ENCODE assay signal across 8 mouse cellular contexts in the genomic region with DNA sequence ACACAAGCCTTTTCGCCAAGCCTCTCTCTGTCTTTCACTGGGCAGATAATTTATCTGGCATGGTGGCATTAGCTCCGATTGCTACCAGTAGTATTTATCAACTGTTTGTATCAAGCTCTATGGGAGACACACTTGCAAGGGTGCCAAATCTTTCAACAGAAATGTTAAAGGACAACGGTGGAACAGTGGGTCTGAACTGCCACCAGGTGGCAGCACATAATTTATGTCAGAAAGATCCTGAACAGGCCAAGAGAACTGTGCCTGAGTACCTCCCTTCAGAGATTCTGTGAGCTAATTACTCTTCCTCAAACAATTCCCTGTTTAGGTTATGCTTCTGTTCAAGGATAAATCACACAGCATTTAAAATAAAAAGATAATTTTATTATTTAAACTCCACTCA. TPM values are rescaled to one million over a fixed set of nuclear protein-coding genes. Genes with fewer than 3 reads are reported as not detected.
DNase-seq lines count a peak whose midpoint lies in the region; TF ChIP-seq lines count a peak whose summit lies in the region.
"Had no signal": no experiment of that assay in that cellular context is flagged by ENCODE, and none has a peak within 500 bp of the region (broad histone marks: within the 10 kb centered on the region; RNA-seq: fewer than 3 reads in every experiment).

No protein-coding gene starts in this region.

- TF ChIP-seq EP300 in CH12.LX (IDR thresholded peaks at IDR 0.05; ENCODE audit: low read length): no peak

- dilution Hi-C loops in CH12.LX (cut with MboI; ENCODE audit: extremely low pct_ligation_motif_present, extremely low pct_unique_long_range_greater_than_20kb, low sequenced_read_pairs): no loop called here

- H3K4me2 ChIP-seq in CH12.LX (ENCODE audit: insufficient read depth, low read depth, poor library complexity, severe bottlenecking): no peak overlapping the region

- no peak overlapping the region for H3K4me3 ChIP-seq in CH12.LX (replicated peaks in 1 of 3; ENCODE audit: low read depth in 2 of 3, low read length in 2 of 3, poor library complexity in 1 of 3)

- DNase-seq in CH12.LX (ENCODE audit: extremely low read depth) (peak; percentile 84), ZHBTc4 (ENCODE audit: low read depth, low spot score) (peak; percentile 92)
- peak; percentile 29 to 61 for DNase-seq in cerebellum, postnatal 4 days (ENCODE audit: low spot score in 2 of 2)
- DNase-seq in frontal cortex, postnatal 36 days (ENCODE audit: low spot score in 2 of 2): peak; percentile 28 to 77
- DNase-seq in kidney, postnatal 4 days: peak; percentile 70 to 77
- peak; percentile 81 for DNase-seq in lung, postnatal 10 days
- peak; percentile 78 to 85 for DNase-seq in right cerebral cortex, postnatal 10 days (ENCODE audit: low spot score in 2 of 2)

- TF ChIP-seq CTCF in CH12.LX (conservative IDR thresholded peaks at IDR 0.05 in 1 of 2, IDR thresholded peaks at IDR 0.05 in 1 of 2; ENCODE audit: low read depth in 2 of 2, low read length in 2 of 2): peak; percentile 65 to 94

- H3K27ac ChIP-seq in CH12.LX (ENCODE audit: insufficient read depth, low read depth): no peak overlapping the region

- no peak for TF ChIP-seq POLR2A in CH12.LX (IDR thresholded peaks at IDR 0.05; ENCODE audit: low read depth, low read length)

- H3K27me3 ChIP-seq in CH12.LX (replicated peaks): no peaks in the 10 kb centered on the region
- H3K27me3 ChIP-seq: limb, embryonic 12.5 days had no signal

- peaks cover 16 to 22% of the 10 kb centered on the region in 2 experiments for H3K36me3 ChIP-seq in CH12.LX (replicated peaks in 1 of 2; ENCODE audit: control insufficient read depth in 1 of 2, insufficient read depth in 1 of 2, low read length in 1 of 2)

- no peak overlapping the region for H3K9ac ChIP-seq in CH12.LX (ENCODE audit: insufficient read depth, low read depth)
- H3K9ac ChIP-seq: limb, embryonic 12.5 days had no signal

- H3K4me1 ChIP-seq in CH12.LX (ENCODE audit: control insufficient read depth in 1 of 2, insufficient read depth in 2 of 2): peaks cover 5 to 23% of the 10 kb centered on the region in 2 experiments

- in situ Hi-C loops in CH12.LX (cut with MboI; ENCODE audit: low pct_ligation_motif_present, low pct_unique_long_range_greater_than_20kb, low sequenced_read_pairs): loop anchor here (5.0 kb wide), 1 partner anchor 68 kb away; no protein-coding TSS in a partner anchor

- no peaks in the 10 kb centered on the region for H3K9me3 ChIP-seq in CH12.LX (replicated peaks; ENCODE audit: low read length)
- H3K9me3 ChIP-seq: limb, embryonic 12.5 days had no signal

- H3K79me2 ChIP-seq in CH12.LX (replicated peaks; ENCODE audit: control insufficient read depth, extremely low read depth, insufficient read depth, poor library complexity, severe bottlenecking): peaks cover 2% of the 10 kb centered on the region; the same call in 1 of the 2 replicates

- peak; percentile 79 for TF ChIP-seq RAD21 in CH12.LX (IDR thresholded peaks at IDR 0.05; ENCODE audit: low read depth, low read length)

TF ChIP-seq in CH12.LX, 34 proteins besides CTCF, POLR2A, EP300 and RAD21:
- TF ChIP-seq ZC3H11A (IDR thresholded peaks at IDR 0.05; ENCODE audit: low read depth, low read length) (peak; percentile 44), CHD1 (IDR thresholded peaks at IDR 0.05; ENCODE audit: low read depth, low read length) (no peak), POLR2AphosphoS2 (IDR thresholded peaks at IDR 0.05; ENCODE audit: low read depth, low read length) (no peak), TBP (conservative IDR thresholded peaks at IDR 0.05; ENCODE audit: low read depth, low read length) (0 out of 2 replicates have a peak, but pooled peaks have one; percentile 33), NELFE (IDR thresholded peaks at IDR 0.05; ENCODE audit: low read depth, low read length) (peak; percentile 34; the same call in 1 of the 2 replicates), CHD2 (IDR thresholded peaks at IDR 0.05; ENCODE audit: low read length) (no peak), HCFC1 (IDR thresholded peaks at IDR 0.05; ENCODE audit: low read depth, low read length) (no peak), UBTF (IDR thresholded peaks at IDR 0.05; ENCODE audit: low read depth, low read length) (no peak), NRF1 (IDR thresholded peaks at IDR 0.05; ENCODE audit: low read depth, low read length) (no peak), ZMIZ1 (IDR thresholded peaks at IDR 0.05; ENCODE audit: low read depth, low read length) (no peak), BHLHE40 (IDR thresholded peaks at IDR 0.05; ENCODE audit: low read depth, low read length) (no peak), MYC (IDR thresholded peaks at IDR 0.05; ENCODE audit: low read depth, low read length) (peak; percentile 56; the same call in 1 of the 2 replicates), MAZ (IDR thresholded peaks at IDR 0.05; ENCODE audit: low read depth, low read length) (no peak), SIN3A (IDR thresholded peaks at IDR 0.05; ENCODE audit: low read length) (peak; percentile 48; the same call in 1 of the 2 replicates), MAFK (IDR thresholded peaks at IDR 0.05; ENCODE audit: insufficient replicate concordance, low read length) (no peak), ELF1 (IDR thresholded peaks at IDR 0.05; ENCODE audit: low read depth, low read length) (no peak; the same call in 1 of the 2 replicates), JUN (IDR thresholded peaks at IDR 0.05; ENCODE audit: insufficient read depth, low read depth, low read length) (0 out of 2 replicates have a peak, but pooled peaks have one; percentile 5), USF1 (IDR thresholded peaks at IDR 0.05; ENCODE audit: low read depth, low read length) (no peak), SMC3 (IDR thresholded peaks at IDR 0.05; ENCODE audit: low read depth, low read length) (peak; percentile 94), MEF2A (IDR thresholded peaks at IDR 0.05; ENCODE audit: borderline replicate concordance, low read depth, low read length) (peak; percentile 24; the same call in 1 of the 2 replicates), IRF4 (IDR thresholded peaks at IDR 0.05; ENCODE audit: low read depth, low read length) (no peak; the same call in 1 of the 2 replicates), MAX (IDR thresholded peaks at IDR 0.05; ENCODE audit: low read length) (no peak), ZKSCAN1 (IDR thresholded peaks at IDR 0.05; ENCODE audit: borderline replicate concordance, low read depth, low read length) (no peak), E2F4 (IDR thresholded peaks at IDR 0.05; ENCODE audit: insufficient replicate concordance, low read depth, low read length) (no peak), JUND (conservative IDR thresholded peaks at IDR 0.05; ENCODE audit: low read depth, low read length) (0 out of 2 replicates have a peak, but pooled peaks have one; percentile 32)

RNA-seq across cellular contexts. Expression of a gene that starts 1.4 kb away (rescaled TPM):
- 5.6 and 7.0 TPM in 2 replicates for total RNA-seq in CH12.LX (2012; rRNA removed)
- 5.4 and 5.8 TPM in 2 replicates for total RNA-seq in CH12.LX (2014; rRNA removed)
- 3.5 and 4.8 TPM in 2 replicates for polyA plus RNA-seq in CH12.LX (2012; ENCODE audit: insufficient read length, low read depth)

RNA-seq across cellular contexts. Expression of a gene that starts 11.1 kb away (rescaled TPM):
- 15.3 and 19.9 TPM in 2 replicates for total RNA-seq in CH12.LX (2012; rRNA removed)
- total RNA-seq in CH12.LX (2014; rRNA removed): 18.1 and 20.2 TPM in 2 replicates
- 27.6 and 27.9 TPM in 2 replicates for polyA plus RNA-seq in CH12.LX (2012; ENCODE audit: insufficient read length, low read depth)

RNA-seq across cellular contexts. Expression of a gene that starts 11.2 kb away (rescaled TPM):
- 10.0 and 10.5 TPM in 2 replicates for total RNA-seq in CH12.LX (2012; rRNA removed)
- total RNA-seq in CH12.LX (2014; rRNA removed): 28.2 and 32.1 TPM in 2 replicates
- 15.4 and 15.5 TPM in 2 replicates for polyA plus RNA-seq in CH12.LX (2012; ENCODE audit: insufficient read length, low read depth)

RNA-seq across cellular contexts. Expression of a gene that starts 34.1 kb away (rescaled TPM):
- 269 and 378 TPM in 2 replicates for total RNA-seq in CH12.LX (2012; rRNA removed)
- 1,274 and 1,469 TPM in 2 replicates for total RNA-seq in CH12.LX (2014; rRNA removed)
- 934 and 1,078 TPM in 2 replicates for polyA plus RNA-seq in CH12.LX (2012; ENCODE audit: insufficient read length, low read depth)
